Mouse (Mus musculus) right cerebral cortex, adult 2 months (tissue): ENCODE data around the gene Stim1.

Source experiments
- DNase-seq, 2 experiments: peaks; one replicate each; pipeline ENCODE4 v3.0.0; 2021 to 2022; ENCODE audit warnings: low spot score in 2 of 2

The Stim1 gene

GRCm38 (mm10) chr7:102302471-102302870 lies 34.9 kb downstream of the Stim1 start:
- no peak for DNase-seq

GRCm38 (mm10) chr7:102305596-102305995 lies 38.0 kb downstream of the Stim1 start:
- DNase-seq, result no peak

- no peak for DNase-seq
These were observed 42.7 kb downstream of the Stim1 start for GRCm38 (mm10) chr7:102310266-102310665.

- no peak for DNase-seq
These were observed 43.2 kb downstream of the Stim1 start for GRCm38 (mm10) chr7:102310821-102311220.

- DNase-seq, result no peak
These were observed 45.4 kb downstream of the Stim1 start for GRCm38 (mm10) chr7:102312840-102313534.

GRCm38 (mm10) chr7:102313535-102313863 lies 45.9 kb downstream of the Stim1 start:
- no peak for DNase-seq

- DNase-seq, result no peak
These were observed 46.5 kb downstream of the Stim1 start for GRCm38 (mm10) chr7:102314107-102314506.

GRCm38 (mm10) chr7:102314908-102315307 lies 47.3 kb downstream of the Stim1 start:
- no peak for DNase-seq

- DNase-seq, result no peak
These were observed 47.8 kb downstream of the Stim1 start for GRCm38 (mm10) chr7:102315435-102315834.

- no peak for DNase-seq
These were observed 50.1 kb downstream of the Stim1 start for GRCm38 (mm10) chr7:102317583-102318168.

GRCm38 (mm10) chr7:102322137-102322536 lies 54.5 kb downstream of the Stim1 start:
- DNase-seq, result no peak

GRCm38 (mm10) chr7:102326323-102326722 lies 58.7 kb downstream of the Stim1 start:
- no peak for DNase-seq

GRCm38 (mm10) chr7:102330270-102330669 lies 62.7 kb downstream of the Stim1 start:
- no peak for DNase-seq

- DNase-seq, result peak in 1 of 2 experiments; percentile 26
These were observed 63.9 kb downstream of the Stim1 start for GRCm38 (mm10) chr7:102331476-102331875.

- DNase-seq, result no peak
These were observed 66.1 kb downstream of the Stim1 start for GRCm38 (mm10) chr7:102333741-102334140.

- no peak for DNase-seq
These were observed 69.7 kb downstream of the Stim1 start for GRCm38 (mm10) chr7:102337326-102337725.

- DNase-seq, result no peak
These were observed 70.3 kb downstream of the Stim1 start for GRCm38 (mm10) chr7:102337898-102338297.

- DNase-seq, result no peak
These were observed 71.3 kb downstream of the Stim1 start for GRCm38 (mm10) chr7:102338956-102339355.

GRCm38 (mm10) chr7:102345893-102346292 lies 78.3 kb downstream of the Stim1 start:
- no peak for DNase-seq

GRCm38 (mm10) chr7:102347327-102347726 lies 79.7 kb downstream of the Stim1 start:
- no peak for DNase-seq

GRCm38 (mm10) chr7:102348681-102349080 lies 81.1 kb downstream of the Stim1 start:
- no peak for DNase-seq

GRCm38 (mm10) chr7:102349236-102349635 lies 81.6 kb downstream of the Stim1 start:
- no peak for DNase-seq

GRCm38 (mm10) chr7:102353420-102353819 lies 85.8 kb downstream of the Stim1 start:
- DNase-seq, result no peak

- DNase-seq, result no peak
These were observed 90.5 kb downstream of the Stim1 start for GRCm38 (mm10) chr7:102358124-102358523.
